Mouse (Mus musculus) testis, adult 2 months (tissue): ENCODE measurements around the gene Cd68.

ENCODE experiments used
- CTCF ChIP-seq: fragments of 200-500 bp; IDR thresholded peaks from 2 replicates; pipeline ENCODE4 v1.5.1; 2012; ENCODE audit warnings: low read depth, mild to moderate bottlenecking, inconsistent platforms, low read length, moderate library complexity; ENCODE audit not compliant: control insufficient read depth, insufficient read depth, insufficient replicate concordance
- POLR2A ChIP-seq: fragments of 200-500 bp; IDR thresholded peaks from 2 replicates; pipeline ENCODE4 v1.6.1; 2012; ENCODE audit warnings: low read depth, mild to moderate bottlenecking, inconsistent platforms, low read length, moderate library complexity; ENCODE audit not compliant: control insufficient read depth

- TF ChIP-seq CTCF (no peak), POLR2A (peak; percentile 49)
Observed at GRCm38 (mm10) chr11:69670786-69671725, 5.1 kb upstream of the Cd68 start.
